Mouse (Mus musculus): Measurements from ENCODE around the gene Pam.

DNA sequence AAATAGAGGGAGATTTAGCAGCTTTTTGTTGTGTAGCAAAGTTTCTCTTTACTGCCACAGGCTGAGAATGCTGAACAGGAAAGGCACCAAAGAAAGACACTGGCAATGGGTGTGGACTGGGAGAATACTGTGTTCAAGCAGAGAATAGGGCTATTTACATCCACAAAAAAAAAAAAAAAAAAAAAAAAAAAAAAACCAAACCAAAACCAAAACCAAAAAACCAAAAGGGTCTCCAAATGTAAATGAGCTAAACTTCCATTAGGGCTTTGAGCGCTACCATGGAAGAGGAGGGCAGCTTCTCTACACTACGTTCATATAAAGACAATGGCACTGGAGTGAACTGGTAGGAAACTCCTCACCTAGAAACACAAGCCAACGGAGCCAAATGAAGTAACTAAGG is 274.2 kb downstream of the Pam start:
- no peak for TF ChIP-seq EP300 (optimal IDR thresholded peaks at IDR 0.05)
- no peak for TF ChIP-seq CTCF (IDR thresholded peaks at IDR 0.05; ENCODE audit: low read depth)

Measured in stomach, postnatal 0 days (tissue).